Mouse (Mus musculus) left cerebral cortex, postnatal 36 days (tissue): ENCODE data around the gene Gpr37. TPM values are rescaled to one million over a fixed set of nuclear protein-coding genes. Genes with fewer than 3 reads are reported as not detected.

ENCODE experiments used
- total RNA-seq, 2 experiments: library from RNA; stranded (reverse); gene quantifications; 2 replicates each; pipeline ENCODE4 v1.2.3; 2021

Gene Gpr37
- total RNA-seq, 2 experiments from 2014 or later: 17.7 to 24.3 TPM

Other genes with a start within 250 kb of the Gpr37 start
- gene Pot1a, start 118.5 kb upstream of the Gpr37 start, total RNA-seq: 10 to 100 TPM; 14.4 to 17.7 TPM